Mouse (Mus musculus): ENCODE measurements around the gene Fkbp2. TPM values are rescaled to one million over a fixed set of nuclear protein-coding genes. Genes with fewer than 3 reads are reported as not detected.
A peak's percentile ranks its signal among the peaks of the same experiment; 100 is the strongest.

Fkbp2 gene
- polyA plus RNA-seq, 1 experiment from 2014 or later = 106 TPM

GRCm38 (mm10) chr19:6940396-6941351, 39.6 kb downstream of the Fkbp2 start:
- H3K27ac ChIP-seq = peak overlapping the region; percentile 95
- WGBS = 20% methylated on average over 29 of the region's 29 CpGs
- H3K36me3 ChIP-seq (replicated peaks) = peaks cover 15% of the 10 kb centered on the region

GRCm38 (mm10) chr19:6939106-6940002, 40.9 kb downstream of the Fkbp2 start:
- H3K27me3 ChIP-seq (ENCODE audit: poor library complexity, severe bottlenecking) = peaks cover 38% of the 10 kb centered on the region
- peak overlapping the region; percentile 23; the same call in 1 of the 2 replicates for H3K4me3 ChIP-seq
- WGBS = 91% methylated on average over 20 of the region's 20 CpGs

More at GRCm38 (mm10) chr19:6940396-6941351, 39.6 kb downstream of the Fkbp2 start:
- peak overlapping the region; percentile 83 for H3K4me3 ChIP-seq
- peaks cover 39% of the 10 kb centered on the region for H3K4me1 ChIP-seq
- H3K9me3 ChIP-seq = no peaks in the 10 kb centered on the region
- peaks cover 25% of the 10 kb centered on the region for H3K27me3 ChIP-seq (ENCODE audit: poor library complexity, severe bottlenecking)
- DNase-seq (ENCODE audit: extremely low spot score, low spot score) = no peak

GRCm38 (mm10) chr19:6937541-6938465, 42.5 kb downstream of the Fkbp2 start:
- WGBS = 81% methylated on average over 16 of the region's 16 CpGs
- H3K27me3 ChIP-seq (ENCODE audit: poor library complexity, severe bottlenecking) = peaks cover 53% of the 10 kb centered on the region
- no peak overlapping the region for H3K27ac ChIP-seq
- no peaks in the 10 kb centered on the region for H3K9me3 ChIP-seq
- 0 out of 2 replicates have a peak, but pooled peaks cover 5% of the 10 kb centered on the region for H3K36me3 ChIP-seq (replicated peaks)
- no peak for DNase-seq (ENCODE audit: extremely low spot score, low spot score)
- peak overlapping the region; percentile 8; the same call in 1 of the 2 replicates for H3K4me3 ChIP-seq
- peaks cover 49% of the 10 kb centered on the region for H3K4me1 ChIP-seq

More at GRCm38 (mm10) chr19:6939106-6940002, 40.9 kb downstream of the Fkbp2 start:
- no peaks in the 10 kb centered on the region for H3K9me3 ChIP-seq
- DNase-seq (ENCODE audit: extremely low spot score, low spot score) = no peak
- peaks cover 40% of the 10 kb centered on the region for H3K4me1 ChIP-seq
- 0 out of 2 replicates have a peak, but pooled peaks cover 5% of the 10 kb centered on the region for H3K36me3 ChIP-seq (replicated peaks)
- H3K27ac ChIP-seq = no peak overlapping the region

GRCm38 (mm10) chr19:6936299-6936698, 44.0 kb downstream of the Fkbp2 start:
- H3K36me3 ChIP-seq (replicated peaks) = 0 out of 2 replicates have a peak, but pooled peaks cover 5% of the 10 kb centered on the region
- peaks cover 44% of the 10 kb centered on the region for H3K4me1 ChIP-seq
- peaks cover 69% of the 10 kb centered on the region for H3K27me3 ChIP-seq (ENCODE audit: poor library complexity, severe bottlenecking)
- no peak overlapping the region for H3K27ac ChIP-seq
- no peaks in the 10 kb centered on the region for H3K9me3 ChIP-seq
- WGBS = 14% methylated on average over 3 of the region's 3 CpGs
- DNase-seq (ENCODE audit: extremely low spot score, low spot score) = no peak
- H3K4me3 ChIP-seq = no peak overlapping the region

GRCm38 (mm10) chr19:6934195-6934977, 45.9 kb downstream of the Fkbp2 start, which contains the start of gene Kcnk4:
Gene Kcnk4 (minus strand): TSS chr19:6934515.
- no peaks in the 10 kb centered on the region for H3K9me3 ChIP-seq
- H3K27ac ChIP-seq = no peak within 1 kb of the TSS
- peaks cover 83% of the 10 kb centered on the region for H3K27me3 ChIP-seq (ENCODE audit: poor library complexity, severe bottlenecking)
- WGBS = 12% methylated on average over 23 of the region's 23 CpGs
- H3K36me3 ChIP-seq (replicated peaks) = 0 out of 2 replicates have a peak, but pooled peaks cover 5% of the 10 kb centered on the region
- peaks cover 24% of the 10 kb centered on the region for H3K4me1 ChIP-seq
- H3K4me3 ChIP-seq = peak within 1 kb of the TSS; percentile 47
- DNase-seq (ENCODE audit: extremely low spot score, low spot score) = no peak

- 0 out of 2 replicates have a peak, but pooled peaks cover 5% of the 10 kb centered on the region for H3K36me3 ChIP-seq (replicated peaks)
- DNase-seq (ENCODE audit: extremely low spot score, low spot score) = no peak
- 4% methylated on average over 58 of the region's 58 CpGs for WGBS
- no peaks in the 10 kb centered on the region for H3K9me3 ChIP-seq
- peaks cover 21% of the 10 kb centered on the region for H3K4me1 ChIP-seq
- peaks cover 90% of the 10 kb centered on the region for H3K27me3 ChIP-seq (ENCODE audit: poor library complexity, severe bottlenecking)
- H3K27ac ChIP-seq = no peak overlapping the region
- peak overlapping the region; percentile 47 for H3K4me3 ChIP-seq
Observed at GRCm38 (mm10) chr19:6933436-6934194, 46.7 kb downstream of the Fkbp2 start.

- no peak for DNase-seq (ENCODE audit: extremely low spot score, low spot score)
- H3K36me3 ChIP-seq (replicated peaks) = 0 out of 2 replicates have a peak, but pooled peaks cover 3% of the 10 kb centered on the region
- H3K4me3 ChIP-seq = peak overlapping the region; percentile 47; the same call in 1 of the 2 replicates
- no peaks in the 10 kb centered on the region for H3K9me3 ChIP-seq
- H3K4me1 ChIP-seq = peaks cover 23% of the 10 kb centered on the region
- WGBS = 11% methylated on average over 4 of the region's 4 CpGs
- H3K27me3 ChIP-seq (ENCODE audit: poor library complexity, severe bottlenecking) = peaks cover 90% of the 10 kb centered on the region
- no peak overlapping the region for H3K27ac ChIP-seq
Observed at GRCm38 (mm10) chr19:6933102-6933435, 47.2 kb downstream of the Fkbp2 start.

- DNase-seq (ENCODE audit: extremely low spot score, low spot score) = no peak
- Histone ChIP-seq H3K36me3 (replicated peaks) (no peaks in the 10 kb centered on the region), H3K27me3 (ENCODE audit: poor library complexity, severe bottlenecking) (peaks cover 95% of the 10 kb centered on the region), H3K27ac (no peak overlapping the region), H3K4me3 (no peak overlapping the region), H3K9me3 (no peaks in the 10 kb centered on the region), H3K4me1 (peaks cover 32% of the 10 kb centered on the region)
- WGBS = 44% methylated on average over 1 of the region's 1 CpGs
Observed at GRCm38 (mm10) chr19:6932018-6932417, 48.3 kb downstream of the Fkbp2 start.

- DNase-seq (ENCODE audit: extremely low spot score, low spot score) = no peak
- WGBS = 0% methylated on average over 2 of the region's 2 CpGs
- H3K4me3 ChIP-seq = no peak overlapping the region
Observed at GRCm38 (mm10) chr19:6931002-6931401, 49.3 kb downstream of the Fkbp2 start.

GRCm38 (mm10) chr19:6928080-6928479, 52.2 kb downstream of the Fkbp2 start:
- DNase-seq (ENCODE audit: extremely low spot score, low spot score) = no peak
- 10% methylated on average over 9 of the region's 9 CpGs for WGBS
- peaks cover 100% of the 10 kb centered on the region for H3K27me3 ChIP-seq (ENCODE audit: poor library complexity, severe bottlenecking)
- H3K9me3 ChIP-seq = 0 out of 2 replicates have a peak, but pooled peaks cover 3% of the 10 kb centered on the region
- H3K4me3 ChIP-seq = no peak overlapping the region
- peaks cover 40% of the 10 kb centered on the region for H3K4me1 ChIP-seq
- H3K36me3 ChIP-seq (replicated peaks) = no peaks in the 10 kb centered on the region
- H3K27ac ChIP-seq = no peak overlapping the region

More at GRCm38 (mm10) chr19:6931002-6931401, 49.3 kb downstream of the Fkbp2 start:
- H3K36me3 ChIP-seq (replicated peaks) = no peaks in the 10 kb centered on the region
- H3K4me1 ChIP-seq = peaks cover 39% of the 10 kb centered on the region
- 0 out of 2 replicates have a peak, but pooled peaks cover 2% of the 10 kb centered on the region for H3K9me3 ChIP-seq
- H3K27me3 ChIP-seq (ENCODE audit: poor library complexity, severe bottlenecking) = peaks cover 100% of the 10 kb centered on the region
- no peak overlapping the region for H3K27ac ChIP-seq
